Mouse (Mus musculus) stomach, embryonic 16.5 days (tissue): ENCODE measurements around the gene Fuca1. TPM values are rescaled to one million over a fixed set of nuclear protein-coding genes. Genes with fewer than 3 reads are reported as not detected.

Source experiments
- ATAC-seq: fragments of 200-750 bp; cut with Nextera tagmentation; 2 replicates; pipeline ENCODE4 v1.8.0; 2017; ENCODE audit warnings: moderate number of reproducible peaks, moderate TSS enrichment; ENCODE audit not compliant: insufficient read depth, low FRiP score
- H3K27ac ChIP-seq: fragments of 300-500 bp; sonication (generic); 2 replicates; pipeline ENCODE4 v1.5.1; 2014; ENCODE audit warnings: low read length
- H3K27me3 ChIP-seq: fragments of 300-500 bp; sonication (generic); 2 replicates; pipeline ENCODE4 v1.6.1; 2014; ENCODE audit warnings: low read length, control low read depth, mixed read lengths; ENCODE audit not compliant: control insufficient read depth, insufficient read depth
- H3K36me3 ChIP-seq: fragments of 300-500 bp; sonication (generic); 2 replicates; pipeline ENCODE4 v1.6.1; 2014; ENCODE audit warnings: low read length; ENCODE audit not compliant: control insufficient read depth, insufficient read depth
- H3K4me1 ChIP-seq: fragments of 300-500 bp; sonication (generic); 2 replicates; pipeline ENCODE4 v1.6.1; 2014; ENCODE audit warnings: low read length, control low read depth, mixed read lengths; ENCODE audit not compliant: control insufficient read depth, insufficient read depth
- H3K4me2 ChIP-seq: fragments of 300-500 bp; sonication (generic); 2 replicates; pipeline ENCODE4 v1.6.1; 2014; ENCODE audit warnings: low read depth, low read length, mixed read lengths
- H3K4me3 ChIP-seq: fragments of 300-500 bp; sonication (generic); replicated peaks from 2 replicates; pipeline ENCODE4 v1.5.1; 2014; ENCODE audit warnings: mild to moderate bottlenecking, low read length
- H3K9ac ChIP-seq: fragments of 300-500 bp; sonication (generic); 2 replicates; pipeline ENCODE4 v1.6.1; 2014; ENCODE audit warnings: low read length
- H3K9me3 ChIP-seq: fragments of 300-500 bp; sonication (generic); replicated peaks from 2 replicates; pipeline ENCODE4 v1.6.1; 2016; ENCODE audit warnings: low read length, control low read depth; ENCODE audit not compliant: control insufficient read depth
- WGBS: fragments of 180-500 bp; shearing (Covaris S2); extraction: QIAGEN DNeasy Blood & Tissue Kit; methylation state at CpG from one replicate; pipeline ENCODE4 v1.1.7; 2014; 5-methylcytosine and 5-hydroxymethylcytosine counted together
- polyA plus RNA-seq: library from polyadenylated mRNA; unstranded; fragments of >200 nt; fragmentation: Nextera tagmentation; extraction: Ambion mirVana; gene quantifications from 2 replicates; pipeline ENCODE4 v1.2.1, GENCODE M21; 2015

The Fuca1 gene
- polyA plus RNA-seq, 1 experiment from 2014 or later, result 98.9 TPM

DNA sequence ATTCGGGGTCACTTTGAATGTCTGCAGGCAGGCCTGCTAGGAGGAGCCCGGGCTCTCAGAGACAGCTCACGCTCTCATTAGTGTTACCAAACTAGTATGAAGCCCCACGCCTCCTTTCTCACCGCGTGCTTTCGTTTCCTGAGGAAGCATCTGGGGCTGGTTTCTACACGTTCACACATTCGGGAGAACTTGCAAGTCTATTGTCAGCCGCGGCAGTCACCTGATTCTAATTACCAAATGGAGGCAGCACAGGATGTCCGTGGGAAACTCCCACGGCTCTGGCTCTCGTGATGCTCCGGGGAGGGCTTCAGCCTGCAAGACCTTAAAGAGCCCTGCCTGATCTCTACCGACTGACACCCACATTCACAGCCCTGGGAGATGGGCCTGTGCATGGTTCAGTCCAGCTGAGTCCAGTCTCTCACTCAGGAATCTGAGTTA, 43.9 kb upstream of the Fuca1 start:
- Histone ChIP-seq H3K4me3 (peak overlapping the region; percentile 34), H3K27me3 (no peaks in the 10 kb centered on the region), H3K36me3 (peaks cover 7% of the 10 kb centered on the region; the same call in 1 of the 2 replicates), H3K9me3 (no peaks in the 10 kb centered on the region), H3K4me2 (peak overlapping the region; percentile 58), H3K4me1 (peaks cover 38% of the 10 kb centered on the region), H3K9ac (peak overlapping the region; percentile 63), H3K27ac (peak overlapping the region; percentile 100)
- WGBS, result under 1% methylated on average over 16 of the region's 16 CpGs
- peak; percentile 16; the same call in 1 of the 2 replicates for ATAC-seq

DNA sequence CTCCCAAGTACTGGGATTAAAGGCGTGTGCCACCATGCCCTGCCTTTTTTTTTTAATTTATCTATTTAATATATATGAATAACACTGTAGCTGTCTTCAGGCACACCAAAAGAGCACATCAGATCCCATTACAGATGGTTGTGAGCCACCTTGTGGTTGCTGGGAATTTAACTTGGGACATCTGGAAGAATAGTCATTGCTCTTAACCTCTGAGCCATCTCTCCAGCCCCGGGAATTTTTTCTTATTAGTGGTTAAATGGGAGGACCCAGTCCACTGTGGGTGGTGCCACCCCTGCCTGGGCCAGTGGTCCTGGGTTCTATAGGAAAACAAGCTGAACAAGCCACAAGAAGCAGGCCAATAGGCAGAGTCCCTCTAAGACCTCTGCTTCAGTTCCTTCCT, 42.8 kb upstream of the Fuca1 start:
- H3K9ac ChIP-seq, result no peak overlapping the region
- no peaks in the 10 kb centered on the region for H3K36me3 ChIP-seq
- H3K4me2 ChIP-seq, result no peak overlapping the region
- H3K4me3 ChIP-seq, result no peak overlapping the region
- no peaks in the 10 kb centered on the region for H3K9me3 ChIP-seq
- H3K4me1 ChIP-seq, result peaks cover 30% of the 10 kb centered on the region
- no peaks in the 10 kb centered on the region for H3K27me3 ChIP-seq
- no peak overlapping the region for H3K27ac ChIP-seq
- WGBS, result 60% methylated on average over 2 of the region's 2 CpGs
- ATAC-seq, result no peak

DNA sequence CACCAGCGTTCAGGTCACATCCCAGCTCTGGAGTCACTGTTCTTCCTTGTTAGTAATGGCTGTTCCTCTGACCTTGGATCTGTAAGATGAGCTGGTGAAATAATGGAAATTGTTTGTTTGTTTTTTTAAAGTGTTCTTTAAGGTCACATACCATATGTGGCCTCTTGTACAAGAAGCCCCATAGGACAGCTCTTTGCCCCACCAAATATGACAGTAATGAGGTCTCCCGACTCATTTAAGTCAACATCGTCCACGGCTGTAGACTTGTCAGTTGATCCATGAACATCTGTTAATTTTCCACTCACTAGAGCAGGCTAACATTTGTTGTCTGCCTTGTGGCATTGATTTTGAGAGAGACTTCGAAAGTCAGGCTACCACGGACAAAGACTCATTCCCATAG, 41.5 kb upstream of the Fuca1 start:
- H3K4me3 ChIP-seq, result no peak overlapping the region
- no peaks in the 10 kb centered on the region for H3K36me3 ChIP-seq
- H3K4me2 ChIP-seq, result no peak overlapping the region
- no peak overlapping the region for H3K27ac ChIP-seq
- peaks cover 34% of the 10 kb centered on the region for H3K4me1 ChIP-seq
- H3K27me3 ChIP-seq, result no peaks in the 10 kb centered on the region
- H3K9me3 ChIP-seq, result no peaks in the 10 kb centered on the region
- no peak overlapping the region for H3K9ac ChIP-seq
- no peak for ATAC-seq
- 63% methylated on average over 6 of the region's 6 CpGs for WGBS

DNA sequence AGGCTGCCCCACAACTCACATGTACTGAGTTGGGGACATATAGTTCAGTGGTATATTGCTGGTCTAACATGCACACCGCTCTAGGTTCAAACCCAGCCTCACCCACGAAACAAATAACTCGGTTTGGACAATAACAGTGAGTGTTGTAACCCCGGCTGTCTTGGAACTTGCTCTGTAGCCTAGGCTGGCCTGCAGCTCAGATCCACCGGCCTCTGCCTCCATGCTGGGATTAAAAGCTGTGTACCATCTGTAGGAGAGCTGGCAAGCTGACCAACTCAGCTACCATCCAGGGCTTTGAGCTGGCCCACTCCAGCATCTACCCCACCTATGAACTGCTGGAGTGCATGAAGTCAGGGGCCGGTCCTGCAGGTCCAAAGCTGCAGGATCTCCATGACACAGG, 40.5 kb upstream of the Fuca1 start:
- Histone ChIP-seq H3K4me1 (peaks cover 24% of the 10 kb centered on the region), H3K27me3 (no peaks in the 10 kb centered on the region), H3K4me2 (no peak overlapping the region), H3K9ac (no peak overlapping the region), H3K9me3 (no peaks in the 10 kb centered on the region), H3K36me3 (no peaks in the 10 kb centered on the region), H3K27ac (no peak overlapping the region), H3K4me3 (no peak overlapping the region)
- whole genome bisulfite sequencing, result 95% methylated on average over 6 of the region's 6 CpGs
- no peak for ATAC-seq

DNA sequence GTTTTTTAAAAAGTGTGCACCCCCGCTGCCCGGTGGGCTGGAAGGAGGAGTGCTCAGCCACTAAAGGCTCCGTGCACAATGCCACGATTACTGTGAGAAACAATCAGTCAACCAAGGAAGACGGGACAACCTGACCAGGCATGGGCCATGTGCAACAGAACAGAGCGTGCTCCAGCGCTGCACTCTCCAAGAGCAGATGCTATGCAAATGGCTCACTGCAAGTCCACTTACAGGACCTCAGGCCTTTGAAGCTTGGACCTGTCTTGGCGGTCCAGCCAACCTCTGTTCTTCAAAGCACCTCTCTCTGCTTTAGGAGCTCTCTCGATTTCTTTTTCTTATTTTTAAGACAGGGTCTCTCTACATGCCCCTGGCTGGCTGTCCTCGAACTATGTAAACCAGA, 40.0 kb upstream of the Fuca1 start:
- WGBS, result 81% methylated on average over 10 of the region's 10 CpGs
- H3K4me3 ChIP-seq, result no peak overlapping the region
- H3K27me3 ChIP-seq, result no peaks in the 10 kb centered on the region
- H3K4me2 ChIP-seq, result no peak overlapping the region
- ATAC-seq, result no peak
- no peak overlapping the region for H3K27ac ChIP-seq
- H3K36me3 ChIP-seq, result no peaks in the 10 kb centered on the region
- H3K9ac ChIP-seq, result no peak overlapping the region
- H3K4me1 ChIP-seq, result peaks cover 19% of the 10 kb centered on the region
- no peaks in the 10 kb centered on the region for H3K9me3 ChIP-seq

DNA sequence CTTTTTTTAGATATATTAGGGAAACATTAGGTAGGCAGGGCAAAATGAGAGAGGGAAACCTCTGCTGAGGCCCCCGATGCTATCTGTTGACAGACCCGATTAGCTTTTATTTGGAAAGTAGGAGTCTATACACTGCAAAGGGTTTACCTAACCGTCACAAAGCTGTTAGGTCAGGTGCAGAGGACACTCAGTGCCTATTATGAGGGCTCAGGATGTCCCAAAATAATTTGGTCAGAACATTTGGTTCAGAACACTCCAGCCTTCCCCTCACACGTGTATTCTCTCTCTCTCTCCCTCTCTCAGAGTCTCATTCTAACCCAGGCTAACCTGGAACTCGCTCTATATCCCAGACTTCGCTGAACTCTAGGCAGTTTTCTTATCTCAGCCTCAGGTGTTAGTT, 38.5 kb upstream of the Fuca1 start:
- Histone ChIP-seq H3K9ac (no peak overlapping the region), H3K4me2 (no peak overlapping the region), H3K36me3 (no peaks in the 10 kb centered on the region), H3K27ac (no peak overlapping the region), H3K4me1 (peaks cover 6% of the 10 kb centered on the region; the same call in 1 of the 2 replicates), H3K9me3 (no peaks in the 10 kb centered on the region), H3K27me3 (no peaks in the 10 kb centered on the region), H3K4me3 (no peak overlapping the region)
- no peak for ATAC-seq
- 64% methylated on average over 6 of the region's 6 CpGs for WGBS

DNA sequence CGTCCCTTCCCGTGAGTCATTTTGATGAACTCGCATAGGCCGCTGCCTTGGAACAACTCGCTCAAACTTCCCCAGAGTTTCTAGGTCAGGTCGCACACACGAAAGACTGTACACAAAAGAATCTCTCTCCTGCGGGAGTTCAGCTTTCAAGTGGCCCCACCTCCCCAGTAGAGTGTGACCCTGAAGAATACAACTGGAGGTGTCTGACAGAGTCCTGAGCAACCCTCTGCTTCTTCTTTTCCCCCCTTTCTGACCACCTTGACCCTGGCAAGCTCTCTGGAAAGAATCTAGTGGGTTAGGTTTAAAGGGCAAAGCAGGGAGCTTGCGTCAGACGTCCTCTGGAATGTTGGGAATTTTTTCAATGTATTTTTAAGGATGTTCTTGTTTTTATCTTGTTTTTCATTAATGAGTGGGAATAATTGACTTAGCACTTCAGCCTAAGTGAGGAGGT, 37.1 kb upstream of the Fuca1 start:
- no peak for ATAC-seq
- no peaks in the 10 kb centered on the region for H3K9me3 ChIP-seq
- H3K4me2 ChIP-seq, result no peak overlapping the region
- H3K27me3 ChIP-seq, result no peaks in the 10 kb centered on the region
- no peaks in the 10 kb centered on the region for H3K36me3 ChIP-seq
- no peak overlapping the region for H3K9ac ChIP-seq
- WGBS, result 23% methylated on average over 10 of the region's 10 CpGs
- peaks cover 5% of the 10 kb centered on the region; the same call in 1 of the 2 replicates for H3K4me1 ChIP-seq
- no peak overlapping the region for H3K4me3 ChIP-seq
- H3K27ac ChIP-seq, result no peak overlapping the region

DNA sequence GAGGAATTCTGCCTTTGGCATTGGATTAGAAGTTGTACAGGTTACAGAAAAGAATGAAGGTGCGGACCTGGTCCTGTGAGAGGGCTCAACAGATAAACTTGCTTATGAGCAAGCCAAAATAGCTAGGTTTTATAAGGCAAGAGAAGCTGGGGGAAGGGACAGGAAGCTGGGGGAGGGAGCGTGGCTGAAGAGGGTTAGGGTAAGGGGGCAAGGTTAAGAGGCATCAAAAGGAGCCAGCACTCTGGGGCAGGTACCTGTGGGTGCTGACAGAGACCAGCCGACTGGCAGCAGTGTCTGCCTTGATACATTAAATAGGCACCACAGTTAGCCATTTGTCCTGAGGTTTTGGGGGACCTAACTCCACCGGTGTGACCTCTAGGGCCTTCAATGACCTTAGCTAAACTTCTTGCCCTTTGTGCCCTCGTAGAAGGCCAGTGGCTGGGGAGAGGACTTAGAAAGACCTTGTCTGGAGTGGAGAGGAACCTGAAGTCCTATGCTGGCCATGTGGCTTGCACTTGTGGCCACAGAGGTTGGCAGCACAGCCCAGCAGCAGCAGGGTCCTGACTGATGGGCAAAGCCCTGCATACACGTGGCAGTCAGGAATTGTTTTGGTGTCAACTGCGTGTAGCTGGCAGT, 36.5 kb upstream of the Fuca1 start:
- Histone ChIP-seq H3K27ac (no peak overlapping the region), H3K9ac (no peak overlapping the region), H3K27me3 (no peaks in the 10 kb centered on the region), H3K4me1 (peaks cover 5% of the 10 kb centered on the region; the same call in 1 of the 2 replicates), H3K36me3 (no peaks in the 10 kb centered on the region), H3K9me3 (no peaks in the 10 kb centered on the region), H3K4me3 (no peak overlapping the region), H3K4me2 (no peak overlapping the region)
- no peak for ATAC-seq
- WGBS, result 56% methylated on average over 7 of the region's 7 CpGs

DNA sequence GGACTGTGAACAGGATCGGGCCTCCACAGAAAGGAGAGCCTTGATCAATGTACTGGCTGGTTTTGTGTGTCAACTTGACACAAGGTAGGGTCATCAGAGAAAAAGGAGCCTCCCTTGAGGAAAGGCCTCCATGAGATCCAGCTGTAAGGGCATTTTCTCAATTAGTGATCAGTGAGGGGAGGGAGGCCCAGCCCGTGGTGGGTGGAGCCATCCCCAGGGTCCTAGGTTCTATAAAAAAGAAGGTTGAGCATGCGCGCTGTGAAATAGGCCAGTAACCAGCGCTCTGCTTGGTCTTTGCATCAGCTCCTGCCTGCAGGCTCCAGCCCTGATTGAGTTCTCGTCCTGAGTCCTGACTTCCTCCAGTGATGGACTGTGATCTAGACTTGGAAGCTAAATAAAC, 36.0 kb upstream of the Fuca1 start:
- H3K4me2 ChIP-seq, result no peak overlapping the region
- H3K4me3 ChIP-seq, result no peak overlapping the region
- no peak overlapping the region for H3K27ac ChIP-seq
- no peaks in the 10 kb centered on the region for H3K36me3 ChIP-seq
- H3K27me3 ChIP-seq, result no peaks in the 10 kb centered on the region
- WGBS, result 75% methylated on average over 6 of the region's 6 CpGs
- H3K9ac ChIP-seq, result no peak overlapping the region
- H3K9me3 ChIP-seq, result no peaks in the 10 kb centered on the region
- H3K4me1 ChIP-seq, result peaks cover 5% of the 10 kb centered on the region; the same call in 1 of the 2 replicates
- ATAC-seq, result no peak
